Mouse (Mus musculus) left cerebral cortex, adult 2 months (tissue): ENCODE measurements around the gene Shisa8. TPM values are rescaled to one million over a fixed set of nuclear protein-coding genes. Genes with fewer than 3 reads are reported as not detected.

Experiments used
- DNase-seq, 2 experiments: peaks; one replicate each; pipeline ENCODE4 v3.0.0; 2021 to 2022; ENCODE audit warnings: low spot score in 2 of 2, mixed read lengths in 1 of 2; ENCODE audit errors: extremely low spot score in 1 of 2
- H3K27ac ChIP-seq: fragments of 200-600 bp; 2 replicates; pipeline ENCODE4 v1.8.1; 2022
- H3K4me3 ChIP-seq: fragments of 200-600 bp; 2 replicates; pipeline ENCODE4 v1.8.1; 2022
- CTCF ChIP-seq: fragments of 200-600 bp; IDR thresholded peaks from 2 replicates; pipeline ENCODE4 v1.8.1; 2022; ENCODE audit warnings: antibody characterized with exemption, mild to moderate bottlenecking, moderate library complexity
- intact Hi-C: fragments of 180-260 bp; cut with DNase I; formaldehyde crosslinking; loops from one replicate; pipeline ENCODE4 v1.15.1; 2025
- total RNA-seq, 2 experiments: library from RNA; stranded (reverse); gene quantifications; 2 replicates each; pipeline ENCODE4 v1.2.3; 2021

Shisa8 gene
- total RNA-seq, 2 experiments from 2014 or later = 2.1 to 2.7 TPM

DNA sequence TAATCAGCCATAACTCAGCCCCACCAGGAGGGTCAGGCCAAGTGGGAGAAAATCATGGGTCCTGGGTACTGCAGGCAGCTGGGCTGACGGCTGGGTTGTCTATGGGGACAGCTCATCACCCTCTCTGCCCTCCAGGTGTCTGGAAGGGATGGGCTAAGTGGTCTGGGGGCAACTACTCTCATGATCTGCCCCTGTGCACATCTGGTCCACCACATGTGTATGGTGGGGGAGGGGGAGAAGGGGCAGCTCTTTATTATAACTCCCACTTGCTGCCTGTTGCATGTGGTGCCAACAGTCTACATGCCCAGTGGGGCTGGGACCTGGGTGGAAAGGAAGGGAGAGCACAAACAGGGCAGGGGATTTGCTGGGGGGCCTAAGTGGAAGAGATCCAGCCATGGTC lies 1.8 kb downstream of the Shisa8 start:
- TF ChIP-seq CTCF = no peak
- no peak overlapping the region for H3K27ac ChIP-seq
- DNase-seq = no peak

DNA sequence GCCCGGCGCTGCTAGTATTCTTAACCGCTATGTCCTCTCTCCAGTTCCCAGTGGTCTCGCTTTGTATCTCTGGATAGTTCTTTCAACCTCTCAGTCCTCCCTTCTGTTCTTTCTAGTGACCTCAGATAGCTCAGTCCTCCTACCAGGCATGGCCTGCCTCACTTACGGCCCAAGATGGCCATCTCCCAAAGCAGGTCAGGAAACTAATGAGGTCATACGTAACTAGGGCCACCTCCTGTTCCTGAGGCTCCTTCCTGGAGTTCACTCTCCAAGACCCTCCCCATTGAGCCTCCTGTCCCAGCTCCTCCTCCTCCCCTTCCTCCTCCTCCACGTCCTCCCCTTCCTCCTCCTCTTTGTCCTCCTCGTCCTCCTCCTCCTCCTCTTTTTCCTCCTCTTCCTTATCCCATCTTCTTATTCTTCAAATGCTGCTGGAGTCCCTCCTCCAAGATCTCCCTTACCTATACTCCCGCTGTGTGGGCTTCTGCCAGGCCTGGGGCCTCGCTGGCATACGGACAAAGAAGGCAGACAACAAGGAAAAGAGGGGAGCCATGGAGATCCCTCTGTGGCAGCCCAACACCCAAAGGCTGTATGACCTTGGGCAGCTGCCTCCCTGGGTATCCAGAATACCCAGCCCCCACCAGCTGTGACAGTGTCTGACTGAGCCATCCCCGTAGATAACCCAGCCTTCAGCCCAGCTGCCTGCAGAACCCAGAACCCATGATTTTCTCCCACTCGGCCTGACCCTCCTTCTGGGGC lies 3.1 kb downstream of the Shisa8 start:
- intact Hi-C loops = no loop called here
- DNase-seq = no peak
- H3K27ac ChIP-seq = no peak overlapping the region
- no peak overlapping the region for H3K4me3 ChIP-seq
- no peak for TF ChIP-seq CTCF

More for the DNA sequence above, 1.8 kb downstream of the Shisa8 start:
- intact Hi-C loops = no loop called here
- H3K4me3 ChIP-seq = no peak overlapping the region

DNA sequence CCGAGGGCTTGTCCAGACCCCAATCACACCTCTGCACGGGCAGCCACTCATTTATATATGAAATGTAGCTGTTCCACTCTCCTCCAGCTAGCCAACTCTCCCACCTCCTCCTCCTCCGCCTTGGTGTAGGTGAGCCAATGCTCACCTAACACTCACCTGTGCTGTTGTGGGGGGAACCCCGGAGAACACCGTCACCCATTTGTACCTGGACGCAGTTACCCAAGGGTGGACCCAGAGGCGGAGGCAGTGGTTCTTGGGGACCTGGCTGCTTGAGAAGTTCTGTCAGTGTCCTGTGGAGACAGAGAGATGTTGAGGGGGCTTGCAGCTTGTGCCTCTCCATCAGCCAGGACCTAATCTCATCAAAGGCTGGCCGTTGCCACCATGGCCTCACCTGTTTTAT lies 4.3 kb downstream of the Shisa8 start:
- DNase-seq = no peak
- H3K27ac ChIP-seq = no peak overlapping the region
- intact Hi-C loops = no loop called here
- TF ChIP-seq CTCF = no peak
- H3K4me3 ChIP-seq = no peak overlapping the region

DNA sequence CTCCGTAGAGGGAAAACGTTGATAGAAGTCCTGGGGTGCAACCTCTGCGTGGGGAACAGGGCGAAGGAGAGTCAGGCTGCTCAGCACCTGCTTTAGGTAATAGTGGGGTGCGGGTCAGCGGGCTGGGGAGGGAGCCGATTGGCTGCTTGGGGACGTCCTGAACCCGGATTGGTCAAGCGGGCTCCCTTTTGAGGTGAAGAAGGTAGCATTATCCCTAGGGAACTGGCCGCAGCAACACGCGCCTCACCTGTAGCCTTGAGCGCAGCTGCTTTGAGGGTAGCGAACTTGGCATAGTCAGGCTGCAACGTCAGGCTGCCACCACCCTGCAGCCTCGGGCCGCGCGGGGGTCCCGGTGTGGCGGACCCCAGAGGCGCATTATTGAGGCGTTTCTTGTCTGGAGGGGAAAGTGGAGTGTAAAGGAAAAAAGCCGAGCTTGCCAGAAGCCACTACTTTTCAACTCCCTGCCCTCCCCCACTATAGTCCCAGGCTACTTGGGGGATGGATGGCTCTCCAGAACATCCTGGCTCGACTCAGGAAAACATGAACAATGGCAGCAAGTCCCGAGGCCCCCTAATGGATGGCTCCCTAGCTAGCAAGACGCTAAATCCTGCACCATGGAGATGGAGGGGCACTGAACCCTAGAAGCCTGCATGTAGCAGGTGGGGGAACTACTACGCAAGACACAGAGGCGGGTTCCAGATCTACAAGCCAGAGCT lies 5.0 kb downstream of the Shisa8 start:
- TF ChIP-seq CTCF = no peak
- Histone ChIP-seq H3K27ac (no peak overlapping the region), H3K4me3 (no peak overlapping the region)
- no peak for DNase-seq
- intact Hi-C loops = no loop called here

DNA sequence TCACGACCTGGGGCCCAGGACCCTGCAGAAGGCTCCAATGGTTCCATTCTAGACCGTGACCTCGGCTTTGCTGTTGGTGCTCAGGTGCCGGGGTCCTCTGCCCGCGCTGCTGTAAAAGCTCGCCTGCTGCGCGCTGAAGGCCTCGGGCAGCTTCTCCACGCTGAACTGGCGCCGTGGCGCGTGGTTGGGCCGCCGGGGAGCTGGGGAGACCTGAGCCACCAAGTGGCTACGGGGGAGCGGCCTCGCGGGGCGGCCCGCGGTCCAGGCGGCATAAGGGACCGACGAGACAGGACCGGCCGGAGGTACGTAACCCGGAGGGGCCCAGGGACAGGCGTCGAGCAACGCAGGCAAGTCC lies 5.5 kb downstream of the Shisa8 start:
- Histone ChIP-seq H3K4me3 (no peak overlapping the region), H3K27ac (no peak overlapping the region)
- no peak for TF ChIP-seq CTCF
- intact Hi-C loops = no loop called here
- DNase-seq = no peak

DNA sequence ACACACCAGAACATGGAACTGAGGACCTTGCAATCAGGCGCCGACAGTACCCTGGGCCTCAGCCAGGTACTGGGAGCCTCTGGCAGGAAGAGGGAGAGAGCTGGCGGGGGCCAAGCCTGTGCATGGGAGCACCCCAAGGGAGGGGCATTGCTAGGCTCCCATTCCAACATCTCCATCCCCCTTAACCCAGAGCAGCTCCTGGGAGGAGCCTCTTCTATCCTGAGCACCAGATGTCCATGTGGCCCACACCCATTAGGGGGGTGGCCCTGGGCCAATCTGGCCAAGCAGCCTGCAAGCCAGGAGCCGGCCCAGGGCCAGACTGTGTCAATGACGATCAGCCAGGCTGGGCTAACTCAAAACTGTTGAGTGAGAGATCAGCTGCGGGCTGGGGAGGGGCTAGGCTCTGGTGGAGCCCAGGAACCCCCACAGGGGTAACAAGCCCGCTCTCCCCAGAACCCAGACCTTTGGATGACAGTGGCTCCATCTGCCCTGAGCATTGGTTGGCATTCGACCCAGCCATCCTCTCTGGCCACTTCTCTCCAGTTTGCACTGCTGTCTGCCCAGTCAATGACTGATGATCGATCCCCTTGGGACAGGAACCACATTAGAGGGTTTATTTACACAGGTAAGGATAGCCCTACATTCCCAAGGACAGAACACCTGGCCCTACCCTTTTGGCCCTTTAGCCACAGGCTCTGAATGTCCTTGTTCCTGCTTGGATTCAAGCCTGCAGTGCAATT lies 6.1 kb downstream of the Shisa8 start:
- Histone ChIP-seq H3K27ac (no peak overlapping the region), H3K4me3 (no peak overlapping the region)

DNA sequence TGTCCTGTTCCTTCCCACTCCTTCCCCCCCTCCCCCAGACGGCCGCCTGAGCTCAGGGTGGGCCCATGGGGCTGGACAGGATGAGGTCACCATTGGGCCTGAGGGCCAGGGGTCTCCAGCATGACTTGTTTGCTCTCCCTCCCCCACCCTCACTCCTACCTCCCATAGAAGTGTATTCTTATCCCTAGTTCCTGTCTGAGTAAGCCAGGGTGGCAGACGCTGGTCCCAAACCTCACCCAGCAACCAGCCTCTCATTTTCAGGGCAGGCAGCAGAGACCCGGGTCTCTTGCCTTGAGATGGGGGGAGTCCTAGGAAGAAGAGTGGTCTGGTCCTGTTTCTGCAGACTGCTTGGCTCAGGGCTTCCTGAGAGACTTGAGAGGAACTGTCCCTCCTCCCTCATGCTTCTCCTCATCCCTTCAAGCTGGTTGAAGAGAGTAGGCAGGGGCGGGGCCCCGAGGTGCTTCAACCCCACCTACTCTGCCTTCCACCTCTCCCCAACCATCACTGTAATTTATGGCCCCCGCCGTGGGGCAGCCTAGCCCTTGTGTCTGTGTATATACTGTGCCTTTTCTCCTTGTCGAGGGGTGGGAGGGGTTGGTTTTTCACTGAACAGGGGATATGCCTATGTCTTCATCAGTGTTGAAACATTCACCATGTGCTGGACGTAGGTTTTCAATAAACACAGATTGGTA lies 7.8 kb downstream of the Shisa8 start:
- Histone ChIP-seq H3K27ac (no peak overlapping the region), H3K4me3 (no peak overlapping the region)
- no peak for TF ChIP-seq CTCF
- DNase-seq = no peak
- intact Hi-C loops = no loop called here

More for the DNA sequence above, 6.1 kb downstream of the Shisa8 start:
- intact Hi-C loops = no loop called here
- no peak for TF ChIP-seq CTCF
- no peak for DNase-seq

DNA sequence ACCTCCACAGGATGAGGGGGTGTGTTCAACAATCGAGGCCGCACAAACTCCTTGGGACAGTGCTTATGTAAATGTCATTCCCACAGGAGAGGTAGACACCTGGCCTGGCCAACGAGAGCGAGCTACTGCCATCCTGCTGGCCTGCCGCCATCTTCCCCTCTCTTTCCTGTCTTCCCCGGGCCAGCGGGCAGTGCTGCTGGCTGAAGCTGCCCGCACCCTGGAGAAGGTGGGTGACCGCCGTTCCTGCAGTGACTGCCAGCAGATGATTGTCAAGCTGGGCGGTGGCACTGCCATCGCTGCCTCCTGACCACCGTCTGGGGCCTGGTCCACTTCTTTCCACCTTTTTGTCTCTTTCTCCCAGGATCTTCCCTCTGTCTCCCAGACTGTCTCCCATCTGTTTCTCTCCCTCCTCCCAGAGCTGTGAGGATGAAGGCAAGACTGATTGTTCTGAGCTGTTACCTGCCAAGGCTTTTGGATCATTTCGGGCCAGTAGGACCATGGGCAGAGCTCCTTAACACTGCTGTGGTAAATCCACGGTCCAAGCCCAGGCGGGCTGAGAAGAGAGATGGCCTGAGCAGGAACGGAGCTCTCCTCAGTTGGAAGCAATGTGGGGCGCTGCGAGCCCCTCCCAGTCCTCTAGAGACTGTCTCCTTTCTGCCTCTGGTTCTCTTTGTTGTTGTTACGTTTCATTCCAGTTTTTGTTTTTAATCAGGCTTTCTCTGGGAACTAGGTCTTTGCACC lies 8.8 kb downstream of the Shisa8 start:
- H3K4me3 ChIP-seq = no peak overlapping the region
- intact Hi-C loops = no loop called here
- TF ChIP-seq CTCF = no peak
- peak overlapping the region; percentile 37; the same call in 1 of the 2 replicates for H3K27ac ChIP-seq
- no peak for DNase-seq

DNA sequence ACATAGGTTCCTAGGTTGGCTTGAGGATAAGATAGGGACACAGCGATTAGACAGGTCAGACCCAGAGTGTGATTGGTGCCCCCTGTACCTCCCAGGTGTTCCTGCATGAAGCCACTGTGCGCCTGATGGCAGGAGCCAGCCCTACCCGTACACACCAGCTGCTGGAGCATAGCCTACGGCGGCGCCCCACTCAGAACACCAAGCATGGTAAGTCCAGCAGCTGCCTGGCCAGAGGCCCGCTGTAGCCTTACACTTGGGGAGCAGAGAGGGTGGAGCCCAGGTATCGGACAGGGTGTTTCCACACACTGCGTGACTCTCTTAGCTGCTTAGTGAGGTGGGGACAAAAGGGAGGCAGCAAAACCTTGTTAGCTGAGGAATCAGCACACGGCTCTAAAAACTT lies 9.5 kb downstream of the Shisa8 start:
- no peak for DNase-seq
- intact Hi-C loops = no loop called here
- no peak overlapping the region for H3K4me3 ChIP-seq
- no peak for TF ChIP-seq CTCF
- H3K27ac ChIP-seq = no peak overlapping the region

DNA sequence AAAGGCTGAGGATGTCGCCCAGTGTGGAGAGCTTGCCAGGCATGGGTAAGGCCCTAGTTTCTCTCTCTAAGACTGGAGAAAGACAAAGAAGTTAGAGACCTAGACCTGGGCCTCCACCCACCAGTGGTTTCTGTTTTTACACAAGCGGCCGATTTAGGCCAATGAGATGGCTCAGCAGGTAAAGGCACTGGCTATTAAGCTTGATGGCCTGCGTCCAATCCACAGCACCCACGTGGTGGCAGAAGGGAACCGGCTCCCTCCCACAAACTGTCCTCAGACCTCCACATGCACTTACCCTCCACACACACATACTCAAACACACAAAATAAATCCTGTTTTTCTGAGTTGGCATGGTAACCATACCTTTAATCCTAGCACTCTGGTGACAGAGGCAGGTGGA lies 10.5 kb downstream of the Shisa8 start:
- intact Hi-C loops = no loop called here
- no peak for DNase-seq
- no peak overlapping the region for H3K4me3 ChIP-seq
- no peak overlapping the region for H3K27ac ChIP-seq
- no peak for TF ChIP-seq CTCF

DNA sequence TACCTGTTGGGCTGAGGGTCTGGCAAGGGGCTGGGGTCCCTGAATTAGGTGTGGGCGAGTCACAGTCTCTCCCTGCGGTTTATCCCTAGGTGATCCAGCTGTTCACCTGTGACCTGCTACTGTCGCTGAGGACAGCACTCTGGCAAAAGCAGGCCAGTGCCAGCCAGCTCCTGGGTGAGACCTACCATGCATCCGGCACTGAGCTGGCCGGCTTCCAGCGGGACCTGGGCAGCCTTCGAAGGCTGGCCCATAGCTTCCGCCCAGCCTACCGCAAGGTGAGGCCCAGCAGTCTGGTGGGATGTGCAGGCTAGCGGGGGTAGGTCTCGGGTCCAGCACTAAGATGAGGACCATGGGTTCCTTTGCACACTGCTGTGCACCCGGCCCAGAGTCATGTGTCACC lies 13.1 kb downstream of the Shisa8 start:
- intact Hi-C loops = no loop called here
- H3K4me3 ChIP-seq = no peak overlapping the region
- no peak for DNase-seq
- TF ChIP-seq CTCF = no peak
- H3K27ac ChIP-seq = no peak overlapping the region
